Mouse (Mus musculus) liver, postnatal 0 days (tissue): ENCODE results near the gene Lclat1.

Source experiments
- CTCF ChIP-seq: sonication (generic); IDR thresholded peaks from 2 replicates; pipeline ENCODE4 v1.5.1; 2016; ENCODE audit warnings: antibody characterized with exemption, low read depth
- EP300 ChIP-seq: IDR thresholded peaks from 2 replicates; pipeline ENCODE4 v1.6.1; 2016; ENCODE audit warnings: antibody characterized with exemption, low read depth, mild to moderate bottlenecking

DNA sequence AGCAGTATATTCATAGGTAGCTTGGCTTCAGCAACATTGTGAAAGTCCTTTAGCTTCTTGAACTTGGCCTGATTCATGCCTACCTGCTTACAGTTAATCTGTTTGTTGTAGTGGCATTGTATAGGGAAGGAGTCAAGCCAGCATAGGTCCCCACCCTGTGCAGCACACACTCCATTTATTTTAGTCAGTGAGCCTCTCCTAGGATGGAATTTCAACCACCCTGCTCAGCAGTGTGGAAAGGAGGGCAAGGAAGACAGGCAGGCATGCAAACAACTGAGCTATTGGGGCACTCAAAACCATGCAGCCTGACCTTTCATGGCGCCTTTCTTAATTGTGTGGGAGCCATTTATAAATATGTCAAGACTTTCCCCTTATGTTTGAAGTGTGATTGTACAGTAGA lies 92.6 kb downstream of the Lclat1 start:
- TF ChIP-seq CTCF (no peak), EP300 (no peak)
